Mouse (Mus musculus): ENCODE results near the gene Itpka. TPM values are rescaled to one million over a fixed set of nuclear protein-coding genes. Genes with fewer than 3 reads are reported as not detected.

The Itpka gene
- polyA plus RNA-seq, 1 experiment from 2014 or later, result 1.0 TPM

DNA sequence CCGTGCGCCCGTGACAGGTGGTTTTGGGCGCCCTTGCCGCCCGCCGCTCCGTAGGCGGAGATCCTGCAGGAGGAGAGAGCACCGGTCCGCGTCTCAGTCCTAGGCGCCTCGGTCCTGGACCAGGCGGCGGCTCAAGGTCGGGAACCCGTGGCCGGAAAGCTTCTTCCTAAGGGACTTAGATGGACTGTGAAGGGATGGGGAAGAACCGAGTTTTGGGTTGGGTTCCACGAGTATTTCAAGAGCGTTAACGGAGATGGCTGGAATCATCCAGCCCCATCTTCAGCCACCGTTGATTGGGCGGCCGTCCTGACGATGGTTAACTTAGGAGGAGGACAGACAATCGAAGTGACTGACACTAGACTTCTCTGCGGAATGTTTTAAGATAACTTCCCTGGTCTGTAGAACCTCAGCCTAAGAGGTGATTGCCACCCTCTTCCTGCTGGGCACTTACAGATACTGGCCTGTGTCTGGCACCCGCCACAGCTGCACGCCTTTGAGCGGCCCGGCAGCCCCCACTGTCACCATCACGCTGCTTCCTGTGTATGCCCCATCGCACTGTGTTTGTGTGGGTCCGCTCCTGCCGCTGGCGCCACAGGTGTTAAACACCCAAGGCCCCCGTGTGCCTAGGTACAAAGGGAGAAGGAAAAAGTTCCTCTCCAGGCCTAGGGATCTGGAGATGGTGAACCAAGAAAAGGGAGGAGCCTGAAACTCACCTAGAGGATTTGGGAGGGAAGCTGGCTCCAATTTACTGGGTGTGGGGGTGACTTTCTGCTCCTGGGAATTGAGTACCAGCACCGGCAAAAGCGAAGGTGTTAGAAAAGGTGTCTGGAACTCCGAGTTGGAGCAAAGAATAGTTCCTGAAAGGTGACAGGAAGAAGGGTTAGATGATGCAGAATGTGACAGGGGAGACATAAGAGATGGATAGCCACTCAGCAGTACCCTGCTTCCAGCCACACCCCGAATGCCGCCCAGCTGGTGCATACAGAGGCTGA, 17.0 kb downstream of the Itpka start:
- Histone ChIP-seq H3K27ac (no peak overlapping the region), H3K27me3 (peaks cover 68% of the 10 kb centered on the region), H3K9me3 (no peaks in the 10 kb centered on the region)

DNA sequence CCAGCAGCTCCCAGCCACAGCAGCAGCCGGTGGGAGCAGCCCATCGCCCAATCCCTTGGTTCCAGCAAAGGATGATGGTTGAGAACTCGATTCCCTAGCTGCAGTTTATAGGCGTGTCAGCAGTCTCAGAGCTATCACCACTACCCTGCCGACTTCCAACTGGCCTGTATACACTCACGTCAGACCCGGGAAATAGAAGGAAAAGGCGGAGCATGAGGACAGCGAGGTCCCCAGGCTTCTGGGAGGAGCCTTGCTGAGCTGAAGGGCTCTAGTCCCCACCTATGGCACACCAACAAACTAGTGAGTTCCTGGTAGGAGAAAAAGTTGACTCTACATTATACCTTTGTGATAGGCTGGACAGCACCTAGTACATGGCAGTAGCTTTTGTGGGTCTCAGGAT, 18.1 kb downstream of the Itpka start, which contains the start of gene Ltk:
Gene Ltk, minus strand, starts transcription at position 181 of the 400 bp plus-strand sequence.
- Histone ChIP-seq H3K9me3 (no peaks in the 10 kb centered on the region), H3K4me2 (peak within 1 kb of the TSS; percentile 100; the same call in 1 of the 2 replicates), H3K4me3 (replicated peaks) (no peak within 1 kb of the TSS), H3K27ac (no peak within 1 kb of the TSS), H3K9ac (no peak within 1 kb of the TSS), H3K36me3 (replicated peaks) (peaks cover 19% of the 10 kb centered on the region), H3K4me1 (peaks cover 19% of the 10 kb centered on the region), H3K27me3 (peaks cover 60% of the 10 kb centered on the region)
- WGBS, result 16% methylated on average over 9 of the region's 9 CpGs
- ATAC-seq (ENCODE audit: low FRiP score), result no peak

More for the DNA sequence above, 17.0 kb downstream of the Itpka start:
- ATAC-seq (ENCODE audit: low FRiP score), result 0 out of 2 replicates have a peak, but pooled peaks have one; percentile 36
- Histone ChIP-seq H3K4me2 (peak overlapping the region; percentile 100), H3K36me3 (replicated peaks) (peaks cover 8% of the 10 kb centered on the region), H3K4me3 (replicated peaks) (peak overlapping the region; percentile 66), H3K9ac (peak overlapping the region; percentile 67), H3K4me1 (peaks cover 19% of the 10 kb centered on the region)
- 7% methylated on average over 44 of the region's 44 CpGs for WGBS

- Histone ChIP-seq H3K27ac (no peak overlapping the region), H3K4me3 (replicated peaks) (no peak overlapping the region), H3K27me3 (peaks cover 48% of the 10 kb centered on the region), H3K9ac (no peak overlapping the region), H3K9me3 (no peaks in the 10 kb centered on the region), H3K4me1 (peaks cover 19% of the 10 kb centered on the region), H3K4me2 (no peak overlapping the region), H3K36me3 (replicated peaks) (peaks cover 30% of the 10 kb centered on the region)
- 80% methylated on average over 1 of the region's 1 CpGs for WGBS
- ATAC-seq (ENCODE audit: low FRiP score), result no peak
These were observed 20.1 kb downstream of the Itpka start for GRCm38 (mm10) chr2:119762276-119762675.

GRCm38 (mm10) chr2:119763924-119764323, 21.8 kb downstream of the Itpka start:
- Histone ChIP-seq H3K36me3 (replicated peaks) (peaks cover 42% of the 10 kb centered on the region), H3K9me3 (no peaks in the 10 kb centered on the region), H3K4me3 (replicated peaks) (no peak overlapping the region), H3K4me2 (no peak overlapping the region), H3K9ac (no peak overlapping the region), H3K27ac (no peak overlapping the region), H3K4me1 (peaks cover 4% of the 10 kb centered on the region), H3K27me3 (peaks cover 32% of the 10 kb centered on the region)
- 66% methylated on average over 4 of the region's 4 CpGs for WGBS
- ATAC-seq (ENCODE audit: low FRiP score), result no peak

DNA sequence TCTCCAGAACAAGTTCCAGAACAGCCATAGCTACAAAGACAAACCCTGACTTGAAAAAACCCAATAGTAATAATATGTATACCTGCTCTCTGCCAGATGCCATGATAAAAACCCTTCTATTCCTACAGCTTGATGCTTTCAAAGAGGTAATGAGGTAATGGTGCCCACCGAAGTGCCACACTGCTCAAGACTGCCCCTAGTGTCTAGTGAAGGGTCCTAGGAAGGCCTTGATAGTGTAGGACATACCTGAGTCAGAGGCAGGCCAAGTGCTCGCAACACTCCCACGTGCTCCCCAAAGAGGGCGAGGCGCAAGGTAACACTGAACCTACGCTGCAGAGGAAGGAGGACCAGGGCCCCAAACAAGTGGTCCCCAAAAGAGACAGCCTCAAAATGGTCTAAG, 25.1 kb downstream of the Itpka start:
- H3K4me2 ChIP-seq, result no peak overlapping the region
- peaks cover 75% of the 10 kb centered on the region for H3K36me3 ChIP-seq (replicated peaks)
- no peaks in the 10 kb centered on the region for H3K4me1 ChIP-seq
- WGBS, result 92% methylated on average over 6 of the region's 6 CpGs
- no peak overlapping the region for H3K4me3 ChIP-seq (replicated peaks)
- no peak overlapping the region for H3K27ac ChIP-seq
- no peak for ATAC-seq (ENCODE audit: low FRiP score)
- no peaks in the 10 kb centered on the region for H3K9me3 ChIP-seq
- no peak overlapping the region for H3K9ac ChIP-seq
- 0 out of 2 replicates have a peak, but pooled peaks cover under 1% of the 10 kb centered on the region for H3K27me3 ChIP-seq

- WGBS, result under 1% methylated on average over 44 of the region's 44 CpGs
- Histone ChIP-seq H3K27me3 (0 out of 2 replicates have a peak, but pooled peaks cover 6% of the 10 kb centered on the region), H3K36me3 (replicated peaks) (peaks cover 22% of the 10 kb centered on the region), H3K27ac (peak within 1 kb of the TSS; percentile 85), H3K9ac (peak within 1 kb of the TSS; percentile 68), H3K4me2 (peak within 1 kb of the TSS; percentile 75), H3K4me1 (peaks cover 12% of the 10 kb centered on the region), H3K9me3 (no peaks in the 10 kb centered on the region), H3K4me3 (replicated peaks) (peak within 1 kb of the TSS; percentile 63)
- ATAC-seq (ENCODE audit: low FRiP score), result peak; percentile 96
These were observed 45.2 kb downstream of the Itpka start, which contains the start of gene Rpap1 for GRCm38 (mm10) chr2:119787206-119787883. TSS of gene Rpap1 (minus strand) at chr2:119787537.

DNA sequence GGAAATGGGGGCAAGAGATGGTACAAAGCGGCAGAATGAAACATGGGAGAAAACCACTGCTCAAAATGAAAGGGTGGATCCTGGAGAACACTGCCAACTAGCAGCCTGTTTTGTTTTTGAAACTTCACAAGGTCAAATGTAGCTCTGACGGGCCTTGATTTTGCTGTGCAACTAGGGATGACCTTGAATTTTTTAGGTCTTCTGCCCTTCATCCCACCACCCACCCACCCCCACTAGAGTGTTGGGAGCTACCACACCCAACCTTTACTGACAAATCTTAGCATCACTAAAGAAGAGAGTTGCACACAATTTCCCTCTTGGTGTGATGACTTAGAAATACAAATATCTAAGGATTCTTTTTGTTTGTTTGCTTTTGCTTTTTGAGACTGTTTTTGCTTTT, 47.9 kb downstream of the Itpka start:
- 86% methylated on average over 2 of the region's 2 CpGs for WGBS
- Histone ChIP-seq H3K4me2 (no peak overlapping the region), H3K27ac (no peak overlapping the region), H3K9ac (no peak overlapping the region), H3K36me3 (replicated peaks) (peaks cover 5% of the 10 kb centered on the region), H3K9me3 (no peaks in the 10 kb centered on the region), H3K27me3 (0 out of 2 replicates have a peak, but pooled peaks cover 6% of the 10 kb centered on the region), H3K4me3 (replicated peaks) (no peak overlapping the region), H3K4me1 (peaks cover 12% of the 10 kb centered on the region)
- no peak for ATAC-seq (ENCODE audit: low FRiP score)

- WGBS, result 63% methylated on average over 5 of the region's 5 CpGs
- no peak within 1 kb of the TSS for H3K4me3 ChIP-seq (replicated peaks)
- no peak within 1 kb of the TSS for H3K27ac ChIP-seq
- no peaks in the 10 kb centered on the region for H3K36me3 ChIP-seq (replicated peaks)
- no peak for ATAC-seq (ENCODE audit: low FRiP score)
- no peak within 1 kb of the TSS for H3K9ac ChIP-seq
- H3K4me2 ChIP-seq, result no peak within 1 kb of the TSS
- peaks cover 39% of the 10 kb centered on the region for H3K27me3 ChIP-seq
- no peaks in the 10 kb centered on the region for H3K9me3 ChIP-seq
- H3K4me1 ChIP-seq, result peaks cover 31% of the 10 kb centered on the region
These were observed 55.2 kb downstream of the Itpka start, which contains the start of gene Tyro3 for GRCm38 (mm10) chr2:119797279-119797783. TSS of gene Tyro3 (plus strand) at chr2:119797733.

DNA sequence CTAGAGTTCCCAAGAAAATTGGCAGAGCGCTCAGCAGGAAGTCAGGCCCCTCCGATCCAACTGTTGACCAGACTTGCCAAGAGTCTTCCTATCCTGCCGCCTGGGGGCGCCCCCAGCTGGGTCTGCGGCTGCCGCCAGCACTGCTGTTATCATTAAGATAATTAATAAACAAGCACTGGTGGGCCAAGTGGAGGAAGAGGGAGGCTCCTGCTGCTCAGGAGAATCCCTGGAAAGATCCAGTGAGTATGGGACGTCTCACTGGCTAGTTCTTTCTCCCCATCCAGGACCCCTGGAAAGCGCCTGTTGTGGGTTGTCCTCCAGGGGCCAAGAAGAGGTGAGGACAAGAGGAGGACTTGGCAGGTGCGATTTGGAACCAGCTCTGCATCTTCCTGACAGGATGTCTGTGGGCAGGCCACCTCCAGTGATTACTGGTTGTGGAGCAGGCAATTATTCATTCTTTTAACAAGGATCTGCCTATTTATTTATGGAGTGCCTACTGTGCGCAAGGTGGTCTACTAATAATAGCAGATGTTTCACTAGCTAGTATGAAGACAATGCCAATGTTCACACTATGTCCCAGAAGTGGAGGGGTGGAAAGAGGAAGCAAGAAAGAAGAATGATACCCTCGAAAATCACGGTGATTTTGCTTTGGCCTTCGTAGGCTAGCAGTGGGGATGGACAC, 56.2 kb downstream of the Itpka start:
- no peaks in the 10 kb centered on the region for H3K9me3 ChIP-seq
- no peak overlapping the region for H3K27ac ChIP-seq
- H3K9ac ChIP-seq, result no peak overlapping the region
- no peak overlapping the region for H3K4me2 ChIP-seq
- 14% methylated on average over 13 of the region's 13 CpGs for WGBS
- H3K4me1 ChIP-seq, result peaks cover 41% of the 10 kb centered on the region
- H3K4me3 ChIP-seq (replicated peaks), result no peak overlapping the region
- no peak for ATAC-seq (ENCODE audit: low FRiP score)
- H3K27me3 ChIP-seq, result peaks cover 39% of the 10 kb centered on the region
- H3K36me3 ChIP-seq (replicated peaks), result no peaks in the 10 kb centered on the region

GRCm38 (mm10) chr2:119799181-119799960, 57.2 kb downstream of the Itpka start:
- WGBS, result 0% methylated on average over 35 of the region's 89 CpGs
- H3K4me1 ChIP-seq, result peaks cover 51% of the 10 kb centered on the region
- peak overlapping the region; percentile 56; the same call in 1 of the 2 replicates for H3K27ac ChIP-seq
- peak overlapping the region; percentile 96 for H3K9ac ChIP-seq
- H3K27me3 ChIP-seq, result peaks cover 39% of the 10 kb centered on the region
- no peaks in the 10 kb centered on the region for H3K9me3 ChIP-seq
- no peaks in the 10 kb centered on the region for H3K36me3 ChIP-seq (replicated peaks)
- peak; percentile 66 for ATAC-seq (ENCODE audit: low FRiP score)
- H3K4me2 ChIP-seq, result peak overlapping the region; percentile 98
- peak overlapping the region; percentile 89 for H3K4me3 ChIP-seq (replicated peaks)
